ENCODE assay signal across 9 mouse cellular contexts in the genomic region with DNA sequence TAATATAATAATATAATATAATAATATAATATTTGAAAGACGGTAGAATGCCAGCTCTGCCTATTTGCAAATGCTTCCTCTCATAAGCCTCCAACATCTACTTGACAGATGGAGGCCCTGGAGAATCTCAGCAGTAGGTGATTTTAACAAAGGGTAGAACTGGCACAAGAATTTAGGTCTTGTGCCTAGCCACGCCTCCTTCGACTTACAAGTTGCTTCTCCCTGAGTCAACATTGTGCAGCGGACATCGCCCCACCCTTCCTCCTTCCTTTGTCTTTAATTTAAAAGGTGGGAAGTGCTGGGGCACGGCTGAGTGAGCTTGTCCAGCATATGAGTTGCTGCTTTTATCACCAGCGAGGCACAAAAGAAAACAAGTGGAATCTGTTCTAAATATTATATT. TPM values are rescaled to one million over a fixed set of nuclear protein-coding genes. Genes with fewer than 3 reads are reported as not detected.
DNase-seq lines count a peak whose midpoint lies in the region; ATAC-seq and TF ChIP-seq lines count a peak whose summit lies in the region.
"Had no signal": no experiment of that assay in that cellular context is flagged by ENCODE, and none has a peak within 500 bp of the region (broad histone marks: within the 10 kb centered on the region; RNA-seq: fewer than 3 reads in every experiment).

No protein-coding gene starts in this region.

- intact Hi-C loops in heart, postnatal 36 days (cut with DNase I): no loop called here

- no peaks in the 10 kb centered on the region for H3K9me3 ChIP-seq in midbrain, postnatal 0 days (ENCODE audit: low read length)
- H3K9me3 ChIP-seq in midbrain, embryonic 13.5 days: no peaks in the 10 kb centered on the region
- H3K9me3 ChIP-seq in stomach, postnatal 0 days (ENCODE audit: control insufficient read depth, low read length): no peaks in the 10 kb centered on the region
- no peaks in the 10 kb centered on the region for H3K9me3 ChIP-seq in liver, embryonic 12.5 days (replicated peaks)

- no peak overlapping the region for H3K4me2 ChIP-seq in midbrain, postnatal 0 days (ENCODE audit: low read depth, low read length, poor library complexity, severe bottlenecking)
- H3K4me2 ChIP-seq in midbrain, embryonic 13.5 days (replicated peaks): no peak overlapping the region
- no peak overlapping the region for H3K4me2 ChIP-seq in stomach, postnatal 0 days (replicated peaks; ENCODE audit: low read depth)
- no peak overlapping the region for H3K4me2 ChIP-seq in liver, embryonic 12.5 days

- no peak overlapping the region for H3K27ac ChIP-seq in midbrain, postnatal 0 days (ENCODE audit: low read depth, low read length)
- no peak overlapping the region for H3K27ac ChIP-seq in midbrain, embryonic 13.5 days
- no peak overlapping the region for H3K27ac ChIP-seq in stomach, postnatal 0 days (replicated peaks)
- H3K27ac ChIP-seq in liver, embryonic 12.5 days: no peak overlapping the region

- H3K9ac ChIP-seq in midbrain, postnatal 0 days (replicated peaks; ENCODE audit: low read length, poor library complexity, severe bottlenecking): no peak overlapping the region
- H3K9ac ChIP-seq in midbrain, embryonic 13.5 days (replicated peaks): no peak overlapping the region
- no peak overlapping the region for H3K9ac ChIP-seq in stomach, postnatal 0 days (ENCODE audit: low read length)
- no peak overlapping the region for H3K9ac ChIP-seq in liver, embryonic 12.5 days

- peak; percentile 11 for DNase-seq in adrenal gland, postnatal 14 days
- no peak for DNase-seq in adrenal gland, adult 8-10 months
- peak; percentile 28 for DNase-seq in midbrain, postnatal 0 days (ENCODE audit: low spot score)
- DNase-seq in heart, postnatal 36 days: peak; percentile 25 to 26
- DNase-seq in stomach, postnatal 0 days (ENCODE audit: low spot score): peak; percentile 31
- DNase-seq in testis, postnatal 14 days (ENCODE audit: low spot score): no peak
- DNase-seq: embryo, embryonic 11 days had no signal

- H3K27me3 ChIP-seq in midbrain, postnatal 0 days (ENCODE audit: insufficient read depth, low read length): no peaks in the 10 kb centered on the region
- H3K27me3 ChIP-seq in midbrain, embryonic 13.5 days: no peaks in the 10 kb centered on the region
- no peaks in the 10 kb centered on the region for H3K27me3 ChIP-seq in stomach, postnatal 0 days (ENCODE audit: control insufficient read depth, insufficient read depth, low read length)
- no peaks in the 10 kb centered on the region for H3K27me3 ChIP-seq in liver, embryonic 12.5 days (replicated peaks)

- no peak; the same call in 1 of the 2 replicates for ATAC-seq in midbrain, postnatal 0 days (ENCODE audit: low FRiP score)
- no peak for ATAC-seq in midbrain, embryonic 13.5 days
- ATAC-seq in stomach, postnatal 0 days (ENCODE audit: low FRiP score, low TSS enrichment): no peak
- no peak for ATAC-seq in liver, embryonic 12.5 days

- no peak overlapping the region for H3K4me3 ChIP-seq in midbrain, postnatal 0 days (ENCODE audit: low read depth, low read length)
- H3K4me3 ChIP-seq in midbrain, embryonic 13.5 days (replicated peaks): no peak overlapping the region
- no peak overlapping the region for H3K4me3 ChIP-seq in stomach, postnatal 0 days (ENCODE audit: low read depth, low read length)
- H3K4me3 ChIP-seq in liver, embryonic 12.5 days: no peak overlapping the region

- H3K4me1 ChIP-seq in midbrain, postnatal 0 days (ENCODE audit: insufficient read depth, low read length): no peaks in the 10 kb centered on the region
- no peaks in the 10 kb centered on the region for H3K4me1 ChIP-seq in midbrain, embryonic 13.5 days (replicated peaks)
- H3K4me1 ChIP-seq in stomach, postnatal 0 days (replicated peaks; ENCODE audit: control insufficient read depth, insufficient read depth): no peaks in the 10 kb centered on the region
- no peaks in the 10 kb centered on the region for H3K4me1 ChIP-seq in liver, embryonic 12.5 days

- no peaks in the 10 kb centered on the region for H3K36me3 ChIP-seq in midbrain, postnatal 0 days (ENCODE audit: insufficient read depth, low read length)
- H3K36me3 ChIP-seq in midbrain, embryonic 13.5 days: no peaks in the 10 kb centered on the region
- no peaks in the 10 kb centered on the region for H3K36me3 ChIP-seq in stomach, postnatal 0 days (ENCODE audit: control insufficient read depth, insufficient read depth, low read length)
- H3K36me3 ChIP-seq in liver, embryonic 12.5 days: 0 out of 2 replicates have a peak, but pooled peaks cover 2% of the 10 kb centered on the region

- 59% methylated on average over 7 of the region's 7 CpGs for WGBS in midbrain, postnatal 0 days
- 64% methylated on average over 7 of the region's 7 CpGs for WGBS in midbrain, embryonic 13.5 days
- 35% methylated on average over 7 of the region's 7 CpGs for whole genome bisulfite sequencing in stomach, postnatal 0 days
- WGBS in liver, embryonic 12.5 days (ENCODE audit: insufficient replicate concordance): 59% methylated on average over 7 of the region's 7 CpGs

- no peak for TF ChIP-seq EP300 in stomach, postnatal 0 days (optimal IDR thresholded peaks at IDR 0.05)

- no peak for TF ChIP-seq CTCF in midbrain, postnatal 0 days (IDR thresholded peaks at IDR 0.05)
- no peak for TF ChIP-seq CTCF in stomach, postnatal 0 days (IDR thresholded peaks at IDR 0.05; ENCODE audit: low read depth)

RNA-seq across cellular contexts. Expression of a gene that starts 32.8 kb away (rescaled TPM):
- total RNA-seq in adrenal gland, postnatal 14 days (2021): 2.0 and 3.6 TPM in 2 replicates
- 1 to 10 TPM; 4.8 to 9.4 (median 6.0) TPM for total RNA-seq in adrenal gland, adult 8-10 months (2022)
- 2.6 and 3.7 TPM in 2 replicates for total RNA-seq in midbrain, postnatal 0 days (2014; rRNA removed)
- 1.0 and 1.2 TPM in 2 replicates for polyA plus RNA-seq in midbrain, postnatal 0 days (2015; fragmentation: Nextera tagmentation; extraction: Ambion mirVana)
- polyA plus RNA-seq in midbrain, embryonic 13.5 days (2015; fragmentation: Nextera tagmentation; extraction: Ambion mirVana): 0.09 and 0.17 TPM in 2 replicates
- total RNA-seq in heart, postnatal 36 days (2021): 1 to 10 TPM; 2.0 to 3.5 TPM
- polyA plus RNA-seq in stomach, postnatal 0 days (2015; fragmentation: Nextera tagmentation; extraction: Ambion mirVana): 2.1 and 2.4 TPM in 2 replicates
- 0.26 and 0.51 TPM in 2 replicates for polyA plus RNA-seq in liver, embryonic 12.5 days (2016; fragmentation: Nextera tagmentation; extraction: Ambion mirVana)

RNA-seq across cellular contexts. Expression of a gene that starts 32.9 kb away (rescaled TPM):
- 0.11 and 0.15 TPM in 2 replicates for total RNA-seq in adrenal gland, postnatal 14 days (2021)
- total RNA-seq in adrenal gland, adult 8-10 months (2022): under 1 TPM; 0.14 to 0.34 (median 0.25) TPM
- 0.14 and 0.38 TPM in 2 replicates for total RNA-seq in midbrain, postnatal 0 days (2014; rRNA removed)
- polyA plus RNA-seq in midbrain, postnatal 0 days (2015; fragmentation: Nextera tagmentation; extraction: Ambion mirVana): 0.07 and 0.17 TPM in 2 replicates
- 0.12 and 0.18 TPM in 2 replicates for polyA plus RNA-seq in midbrain, embryonic 13.5 days (2015; fragmentation: Nextera tagmentation; extraction: Ambion mirVana)
- 1 to 10 TPM; 1.1 to 1.2 TPM for total RNA-seq in heart, postnatal 36 days (2021)
- polyA plus RNA-seq in stomach, postnatal 0 days (2015; fragmentation: Nextera tagmentation; extraction: Ambion mirVana): 0.04 and 0.10 TPM in 2 replicates
- polyA plus RNA-seq in liver, embryonic 12.5 days (2016; fragmentation: Nextera tagmentation; extraction: Ambion mirVana): not detected in 2 replicates

Comparison
In these comparisons a context has a peak if more than half of its experiments do, and no peak if none do; other contexts are left out.
1. DNase-seq: peak in adrenal gland, postnatal 14 days (single experiment), midbrain, postnatal 0 days (single experiment), heart, postnatal 36 days (2 of 2) and stomach, postnatal 0 days (single experiment); none in adrenal gland, adult 8-10 months (single experiment) and testis, postnatal 14 days (single experiment).